Mouse (Mus musculus) C2C12 (cell line): Measurements from ENCODE around the gene Icosl. TPM values are rescaled to one million over a fixed set of nuclear protein-coding genes. Genes with fewer than 3 reads are reported as not detected.

Source experiments
- H3K27me3 ChIP-seq: one replicate; pipeline ENCODE4 v1.6.1; 2011; ENCODE audit not compliant: control insufficient read depth, insufficient read depth, insufficient read length
- H3K36me3 ChIP-seq: one replicate; pipeline ENCODE4 v1.6.1; 2011; ENCODE audit not compliant: control insufficient read depth, insufficient read depth
- H3K4me3 ChIP-seq: one replicate; pipeline ENCODE4 v1.5.1; 2011; ENCODE audit warnings: mild to moderate bottlenecking, control low read depth; ENCODE audit not compliant: poor library complexity, insufficient read depth, severe bottlenecking
- H3K79me2 ChIP-seq: one replicate; pipeline ENCODE4 v1.6.1; 2011; ENCODE audit not compliant: control insufficient read depth, insufficient read depth
- H3K79me3 ChIP-seq: one replicate; pipeline ENCODE4 v1.6.1; 2011; ENCODE audit warnings: low read depth, control low read depth
- H3ac ChIP-seq: one replicate; pipeline ENCODE3; 2011; ENCODE audit warnings: low read depth; ENCODE audit not compliant: control insufficient read depth, insufficient read length
- CEBPB ChIP-seq: IDR thresholded peaks from one replicate; pipeline ENCODE4 v1.6.1; 2011; ENCODE audit warnings: low read depth, mild to moderate bottlenecking, control low read depth, moderate library complexity
- CTCF ChIP-seq: IDR thresholded peaks from one replicate; pipeline ENCODE4 v1.5.1; 2011; ENCODE audit not compliant: control insufficient read depth, insufficient read depth, insufficient read length
- FOSL1 ChIP-seq: IDR thresholded peaks from one replicate; pipeline ENCODE4 v1.8.0; 2011; ENCODE audit warnings: mild to moderate bottlenecking, low read length; ENCODE audit not compliant: poor library complexity, insufficient read depth, severe bottlenecking
- MAX ChIP-seq: IDR thresholded peaks from one replicate; pipeline ENCODE4 v1.6.1; 2011; ENCODE audit warnings: mild to moderate bottlenecking, control low read depth
- MYOD1 ChIP-seq: IDR thresholded peaks from one replicate; pipeline ENCODE4 v1.6.1; 2011; ENCODE audit warnings: low read depth; ENCODE audit not compliant: control insufficient read depth, insufficient read length
- MYOG ChIP-seq: IDR thresholded peaks from one replicate; pipeline ENCODE4 v1.6.1; 2011; ENCODE audit not compliant: control insufficient read depth, insufficient read length; ENCODE audit errors: extremely low read depth
- USF1 ChIP-seq: IDR thresholded peaks from one replicate; pipeline ENCODE4 v1.6.1; 2011; ENCODE audit warnings: low read depth, mild to moderate bottlenecking, control low read depth, moderate library complexity
- polyA plus RNA-seq: library from polyadenylated mRNA; unstranded; fragments of >200 nt; fragmentation: generic; extraction: Trizol; gene quantifications from one replicate; pipeline ENCODE4 v1.2.1, GENCODE M21; 2012; ENCODE audit warnings: missing spikeins

Gene Icosl
- polyA plus RNA-seq, 1 experiment, result 0.06 TPM

- Histone ChIP-seq H3ac (no peak overlapping the region), H3K79me3 (no peaks in the 10 kb centered on the region), H3K79me2 (no peaks in the 10 kb centered on the region), H3K36me3 (no peaks in the 10 kb centered on the region), H3K27me3 (peaks cover 48% of the 10 kb centered on the region), H3K4me3 (no peak overlapping the region)
- TF ChIP-seq FOSL1 (no peak), MAX (no peak), CEBPB (no peak), USF1 (no peak), CTCF (no peak), MYOG (no peak), MYOD1 (no peak)
These were observed 1.9 kb upstream of the Icosl start for GRCm38 (mm10) chr10:78067226-78067625.

DNA sequence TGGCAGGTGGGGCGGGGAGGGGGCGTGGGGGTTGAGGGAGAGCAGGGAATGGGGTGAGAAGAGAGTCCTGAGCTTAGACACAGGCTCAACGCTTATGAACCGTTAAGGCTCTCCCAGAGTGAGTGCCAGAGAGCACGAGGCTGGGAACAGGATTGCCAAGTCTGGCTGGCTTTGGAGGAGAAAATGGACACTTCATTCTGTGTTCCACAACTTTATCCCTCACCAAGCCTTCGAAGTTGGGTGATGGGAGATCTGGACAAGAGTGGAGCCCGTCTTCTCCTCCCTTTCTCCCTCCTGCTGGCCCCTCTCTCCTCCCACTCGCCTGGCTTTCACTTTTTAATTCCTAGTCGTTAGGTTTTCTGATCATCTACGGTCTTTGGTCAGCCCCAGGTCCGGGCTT lies 561 bp upstream of the Icosl start:
- no peak for TF ChIP-seq FOSL1
- TF ChIP-seq MAX, result no peak
- no peak for TF ChIP-seq USF1
- no peak for TF ChIP-seq CTCF
- TF ChIP-seq MYOD1, result no peak
- TF ChIP-seq CEBPB, result no peak
- no peak for TF ChIP-seq MYOG
- H3K79me3 ChIP-seq, result no peaks in the 10 kb centered on the region
- H3ac ChIP-seq, result no peak overlapping the region
- no peaks in the 10 kb centered on the region for H3K36me3 ChIP-seq
- H3K79me2 ChIP-seq, result no peaks in the 10 kb centered on the region
- peaks cover 46% of the 10 kb centered on the region for H3K27me3 ChIP-seq
- no peak overlapping the region for H3K4me3 ChIP-seq

DNA sequence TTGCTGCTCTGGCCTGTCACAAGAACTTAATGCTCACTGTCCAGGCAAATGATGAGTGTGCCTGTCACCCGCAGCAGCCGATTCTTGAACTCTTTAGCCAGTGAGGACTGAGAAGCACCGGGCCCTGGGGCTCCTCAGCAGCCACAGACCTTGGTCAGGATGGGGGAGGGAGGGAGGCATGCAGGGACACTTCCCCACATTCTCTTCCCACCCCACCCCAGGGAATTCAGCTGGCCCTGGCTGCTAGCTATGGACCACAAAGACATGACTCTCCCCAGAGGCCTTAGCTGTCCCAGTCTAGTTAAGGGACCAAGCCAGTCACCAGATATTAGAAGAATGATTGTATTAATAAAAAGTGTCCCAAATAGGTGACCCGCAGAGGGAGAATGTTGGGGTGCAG lies 5.0 kb downstream of the Icosl start:
- no peaks in the 10 kb centered on the region for H3K36me3 ChIP-seq
- H3K4me3 ChIP-seq, result no peak overlapping the region
- no peak overlapping the region for H3ac ChIP-seq
- no peaks in the 10 kb centered on the region for H3K79me2 ChIP-seq
- TF ChIP-seq FOSL1 (no peak), USF1 (no peak), MYOD1 (no peak), MYOG (no peak), CTCF (no peak), MAX (no peak), CEBPB (no peak)
- peaks cover 62% of the 10 kb centered on the region for H3K27me3 ChIP-seq
- no peaks in the 10 kb centered on the region for H3K79me3 ChIP-seq

- Histone ChIP-seq H3K79me3 (no peaks in the 10 kb centered on the region), H3K27me3 (peaks cover 54% of the 10 kb centered on the region), H3K4me3 (no peak overlapping the region), H3K79me2 (no peaks in the 10 kb centered on the region), H3ac (no peak overlapping the region), H3K36me3 (no peaks in the 10 kb centered on the region)
- TF ChIP-seq USF1 (no peak), MYOD1 (no peak), FOSL1 (no peak), CEBPB (no peak), MAX (no peak)
These were observed 5.9 kb downstream of the Icosl start for GRCm38 (mm10) chr10:78074977-78075376.

DNA sequence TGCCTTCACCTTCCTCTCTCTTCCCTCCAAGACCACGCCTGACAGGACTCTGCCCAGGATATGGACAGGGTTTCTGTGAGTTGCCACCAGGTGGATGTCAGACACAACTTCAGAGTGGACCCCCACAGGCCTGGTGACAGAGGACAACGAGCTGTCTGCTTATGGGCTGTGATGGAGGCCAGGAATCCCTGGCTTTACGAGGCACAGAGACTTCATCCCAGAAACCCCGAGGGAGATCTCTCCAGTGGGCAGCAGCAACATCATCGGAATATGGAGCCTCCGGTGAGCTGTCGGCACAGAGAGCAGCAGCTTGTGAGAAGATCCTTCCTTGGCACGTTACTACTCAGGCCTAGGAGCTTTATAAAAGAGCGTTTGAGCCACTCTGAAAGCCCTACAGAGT lies 8.8 kb downstream of the Icosl start:
- Histone ChIP-seq H3K27me3 (peaks cover 35% of the 10 kb centered on the region), H3K36me3 (no peaks in the 10 kb centered on the region), H3K4me3 (no peak overlapping the region), H3K79me3 (no peaks in the 10 kb centered on the region), H3K79me2 (no peaks in the 10 kb centered on the region), H3ac (no peak overlapping the region)
- TF ChIP-seq USF1 (no peak), MYOG (no peak), MYOD1 (no peak), CTCF (no peak), FOSL1 (no peak), MAX (no peak), CEBPB (no peak)

DNA sequence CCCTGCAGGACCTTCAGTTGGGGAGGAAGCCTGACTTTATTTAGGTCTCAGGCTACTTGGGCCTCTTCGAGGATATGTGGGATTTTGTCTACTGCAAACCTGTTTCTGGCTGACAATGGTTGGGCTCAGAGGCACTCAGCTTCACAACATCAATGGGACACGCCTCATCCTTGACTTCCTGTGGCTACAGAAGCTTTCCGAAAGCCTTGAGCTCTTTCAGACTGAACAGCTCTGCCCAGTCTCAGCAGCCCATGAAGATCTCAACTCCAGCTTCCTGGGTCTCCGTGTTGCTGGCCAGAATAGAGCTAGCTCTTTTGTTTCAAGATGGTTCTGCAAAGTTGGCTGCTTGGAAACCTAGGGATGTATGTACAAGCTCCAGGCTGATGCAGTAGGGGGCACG lies 9.2 kb downstream of the Icosl start:
- H3K27me3 ChIP-seq, result peaks cover 32% of the 10 kb centered on the region
- H3K79me3 ChIP-seq, result no peaks in the 10 kb centered on the region
- no peak overlapping the region for H3ac ChIP-seq
- no peaks in the 10 kb centered on the region for H3K79me2 ChIP-seq
- H3K4me3 ChIP-seq, result no peak overlapping the region
- H3K36me3 ChIP-seq, result no peaks in the 10 kb centered on the region
- TF ChIP-seq MYOG, result no peak
- no peak for TF ChIP-seq MYOD1
- no peak for TF ChIP-seq USF1
- TF ChIP-seq FOSL1, result no peak
- TF ChIP-seq MAX, result no peak
- TF ChIP-seq CTCF, result no peak
- TF ChIP-seq CEBPB, result no peak
